Mouse (Mus musculus) bone marrow, adult 2 months (tissue): ENCODE data around the gene Usp49. TPM values are rescaled to one million over a fixed set of nuclear protein-coding genes. Genes with fewer than 3 reads are reported as not detected.
"Not testable (repeated sequence)": the region's sequence is repeated elsewhere in the genome, so short reads cannot be mapped to it uniquely, and the experiment has no call there.

Experiments used
- H3K27ac ChIP-seq: fragments of 200-500 bp; 2 replicates; pipeline ENCODE4 v1.5.1; 2012; ENCODE audit warnings: low read depth, mild to moderate bottlenecking, control low read depth, inconsistent platforms, low read length; ENCODE audit not compliant: control insufficient read depth, poor library complexity, insufficient read depth
- H3K4me1 ChIP-seq: fragments of 200-500 bp; 2 replicates; pipeline ENCODE4 v1.6.1; 2011; ENCODE audit warnings: low read length; ENCODE audit not compliant: control insufficient read depth, insufficient read depth
- H3K4me3 ChIP-seq: fragments of 200-500 bp; replicated peaks from 2 replicates; pipeline ENCODE3; 2011; ENCODE audit warnings: mild to moderate bottlenecking, low read depth, low read length, control low read depth; ENCODE audit not compliant: control insufficient read depth
- CTCF ChIP-seq: fragments of 200-500 bp; IDR thresholded peaks from 2 replicates; pipeline ENCODE4 v1.5.1; 2011; ENCODE audit warnings: low read length, control low read depth; ENCODE audit not compliant: control insufficient read depth, insufficient read depth
- POLR2A ChIP-seq: fragments of 200-500 bp; IDR thresholded peaks from 2 replicates; pipeline ENCODE4 v1.6.1; 2011; ENCODE audit warnings: low read depth, mild to moderate bottlenecking, control low read depth, low read length, borderline replicate concordance; ENCODE audit not compliant: control insufficient read depth
- WGBS: fragments of 180-500 bp; shearing (Covaris S2); methylation state at CpG from one replicate; pipeline ENCODE4 v1.1.7; 2018; 5-methylcytosine and 5-hydroxymethylcytosine counted together
- polyA plus RNA-seq: library from polyadenylated mRNA; stranded (reverse); fragments of >200 nt; gene quantifications from 2 replicates; pipeline ENCODE4 v1.2.4, GENCODE M21; 2011; ENCODE audit warnings: low replicate concordance; ENCODE audit not compliant: missing spikeins, insufficient read depth, insufficient read length

The Usp49 gene
- polyA plus RNA-seq, 1 experiment = 9.3 TPM

- TF ChIP-seq CTCF = no peak
- no peak for TF ChIP-seq POLR2A
- WGBS = 82% methylated on average over 4 of the region's 4 CpGs
Observed at GRCm38 (mm10) chr17:47648966-47649365, 18.5 kb downstream of the Usp49 start.

GRCm38 (mm10) chr17:47651953-47652352 lies 21.5 kb downstream of the Usp49 start:
- no peaks in the 10 kb centered on the region for H3K4me1 ChIP-seq
- no peak overlapping the region for H3K4me3 ChIP-seq
- TF ChIP-seq CTCF = no peak
- no peak for TF ChIP-seq POLR2A
- H3K27ac ChIP-seq = no peak overlapping the region
- WGBS = 96% methylated on average over 2 of the region's 2 CpGs

More at GRCm38 (mm10) chr17:47648966-47649365, 18.5 kb downstream of the Usp49 start:
- Histone ChIP-seq H3K27ac (no peak overlapping the region), H3K4me3 (no peak overlapping the region), H3K4me1 (no peaks in the 10 kb centered on the region)

GRCm38 (mm10) chr17:47654346-47654745 lies 23.9 kb downstream of the Usp49 start:
- H3K4me1 ChIP-seq, H3K4me3 ChIP-seq, H3K27ac ChIP-seq: not testable (repeated sequence)
- 88% methylated on average over 8 of the region's 8 CpGs for WGBS

- Histone ChIP-seq H3K4me1 (no peaks in the 10 kb centered on the region), H3K27ac (no peak overlapping the region), H3K4me3 (no peak overlapping the region)
- TF ChIP-seq POLR2A = no peak
- TF ChIP-seq CTCF = no peak
- 74% methylated on average over 5 of the region's 5 CpGs for WGBS
Observed at GRCm38 (mm10) chr17:47655697-47656096, 25.2 kb downstream of the Usp49 start.

- no peak overlapping the region for H3K4me3 ChIP-seq
- H3K27ac ChIP-seq = no peak overlapping the region
- TF ChIP-seq POLR2A (no peak), CTCF (no peak)
- no peaks in the 10 kb centered on the region for H3K4me1 ChIP-seq
- WGBS = 86% methylated on average over 4 of the region's 4 CpGs
Observed at GRCm38 (mm10) chr17:47657901-47658300, 27.4 kb downstream of the Usp49 start.

- WGBS = 33% methylated on average over 3 of the region's 3 CpGs
- Histone ChIP-seq H3K27ac (no peak overlapping the region), H3K4me1 (no peaks in the 10 kb centered on the region), H3K4me3 (no peak overlapping the region)
- TF ChIP-seq POLR2A = no peak
- TF ChIP-seq CTCF = no peak
Observed at GRCm38 (mm10) chr17:47658741-47659243, 28.3 kb downstream of the Usp49 start.

GRCm38 (mm10) chr17:47663009-47663713 lies 32.7 kb downstream of the Usp49 start:
- Histone ChIP-seq H3K27ac (no peak overlapping the region), H3K4me3 (no peak overlapping the region), H3K4me1 (no peaks in the 10 kb centered on the region)
- TF ChIP-seq CTCF = no peak
- TF ChIP-seq POLR2A = no peak
- WGBS = 91% methylated on average over 9 of the region's 9 CpGs

- WGBS = 73% methylated on average over 7 of the region's 7 CpGs
- TF ChIP-seq POLR2A = no peak
- no peak for TF ChIP-seq CTCF
- Histone ChIP-seq H3K4me1 (no peaks in the 10 kb centered on the region), H3K27ac (no peak overlapping the region), H3K4me3 (no peak overlapping the region)
Observed at GRCm38 (mm10) chr17:47664474-47664873, 34.0 kb downstream of the Usp49 start.

GRCm38 (mm10) chr17:47669166-47669565 lies 38.7 kb downstream of the Usp49 start:
- WGBS = 73% methylated on average over 4 of the region's 4 CpGs
- no peak for TF ChIP-seq CTCF
- no peak for TF ChIP-seq POLR2A
- peaks cover 1% of the 10 kb centered on the region; the same call in 1 of the 2 replicates for H3K4me1 ChIP-seq
- H3K4me3 ChIP-seq = no peak overlapping the region
- H3K27ac ChIP-seq = no peak overlapping the region

- H3K27ac ChIP-seq = no peak overlapping the region
- TF ChIP-seq POLR2A (no peak), CTCF (no peak)
- H3K4me3 ChIP-seq = no peak overlapping the region
- peaks cover 1% of the 10 kb centered on the region; the same call in 1 of the 2 replicates for H3K4me1 ChIP-seq
- 64% methylated on average over 14 of the region's 14 CpGs for WGBS
Observed at GRCm38 (mm10) chr17:47671988-47672310, 41.5 kb downstream of the Usp49 start.
